Mouse (Mus musculus) CD4-positive naive resting alpha-beta T cell, adult 76 days (primary cell): ENCODE measurements around the gene Mvb12b. TPM values are rescaled to one million over a fixed set of nuclear protein-coding genes. Genes with fewer than 3 reads are reported as not detected.

Source experiments
- total RNA-seq: library from RNA; stranded (reverse); gene quantifications from one replicate; pipeline ENCODE4 v1.2.4, GENCODE M21; 2023

Mvb12b gene
- total RNA-seq: 15.5 TPM

DNA sequence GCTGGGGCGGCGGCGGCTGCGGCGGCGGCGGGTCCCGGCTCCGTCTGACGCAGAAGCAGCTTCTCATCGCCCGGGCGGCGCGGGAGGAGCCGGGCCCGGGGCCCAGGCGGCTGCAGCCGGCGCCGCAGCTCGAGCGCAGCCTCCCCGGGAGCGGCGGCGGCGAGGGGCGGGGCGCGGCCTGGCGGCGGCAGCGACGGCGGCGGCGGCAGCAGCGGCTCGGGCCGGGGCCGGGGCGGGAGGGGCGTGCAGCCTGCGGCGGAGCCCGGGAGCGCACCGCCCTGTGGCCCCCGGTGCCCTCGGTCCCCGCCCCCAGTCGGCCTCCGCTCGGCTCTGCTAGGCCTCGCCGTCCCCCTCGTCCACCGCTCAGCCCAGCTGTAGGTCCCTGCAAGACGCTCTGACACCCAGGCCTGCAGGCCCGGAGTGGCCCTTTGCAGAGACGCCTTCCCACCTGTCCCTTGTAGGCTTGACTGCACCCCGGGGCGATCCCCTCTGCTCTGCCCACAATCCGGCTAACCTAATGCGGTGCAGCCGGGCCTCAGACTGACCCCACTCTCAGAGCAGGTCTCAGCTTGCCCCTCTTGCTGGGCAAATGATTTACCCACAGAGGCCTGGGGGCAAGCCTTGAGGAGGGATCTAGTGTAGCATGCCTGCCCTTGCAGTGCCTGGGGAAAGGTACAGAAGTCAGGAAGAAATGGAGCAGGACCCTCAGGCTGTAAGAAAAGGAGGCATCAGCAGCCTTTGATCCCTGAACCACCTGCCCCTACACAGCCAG, at the start of gene Mvb12b:
Mvb12b (minus strand) TSS at position 619 of the 772 bp plus-strand sequence.

Other genes starting within 250 kb of the Mvb12b start
- not detected for gene Lmx1b, start 247.4 kb downstream of the Mvb12b start, total RNA-seq